Mouse (Mus musculus) liver, adult 2 months (tissue): ENCODE measurements at regions not wholly inside any gene's neighbourhood (a gene's known extent, or its start where the extent isn't known, plus 50 kb on each side); places are given as distances from the start of the nearest gene placed in this dataset.

Experiments
- CTCF ChIP-seq: fragments of 200-500 bp; IDR thresholded peaks from 2 replicates; pipeline ENCODE4 v1.5.1; 2011; ENCODE audit warnings: low read depth, low read length, control low read depth
- POLR2A ChIP-seq: fragments of 200-500 bp; IDR thresholded peaks from 2 replicates; pipeline ENCODE4 v1.6.1; 2011; ENCODE audit warnings: low read length, control low read depth; ENCODE audit not compliant: insufficient read depth; ENCODE audit errors: extremely low read depth

DNA sequence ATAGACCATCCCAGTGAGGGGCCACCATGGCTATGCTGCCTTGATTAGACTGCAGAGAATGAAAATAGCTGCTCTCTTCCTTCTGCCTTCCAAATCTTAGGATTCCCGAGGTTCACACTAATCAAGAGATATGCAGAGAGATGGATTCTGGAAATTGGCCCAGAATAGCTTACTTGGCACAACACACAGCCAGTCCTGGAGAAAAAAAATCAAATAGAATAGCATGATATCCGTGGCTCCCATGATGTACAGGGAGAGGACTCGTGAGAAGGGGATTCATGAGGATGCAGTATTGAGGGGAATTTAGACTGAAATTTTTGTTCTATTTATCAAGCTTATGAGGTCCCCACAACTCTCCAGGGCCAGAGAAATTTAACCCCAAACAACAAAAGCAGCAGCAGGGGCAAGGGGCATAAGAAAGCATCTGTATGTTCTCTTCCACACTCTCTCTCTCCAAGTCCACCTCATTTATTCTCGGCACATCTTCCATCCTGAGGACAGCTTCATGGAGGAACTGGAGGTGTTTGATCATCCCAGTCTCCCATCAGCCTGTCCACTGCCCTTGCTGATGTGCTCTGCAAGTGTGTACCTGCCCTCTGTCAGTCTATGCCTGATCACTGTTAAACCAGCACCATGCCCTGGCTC, 599.3 kb upstream of the Camk1g start:
- TF ChIP-seq CTCF (no peak), POLR2A (no peak)
